In genomic region chr19:6288236-6288894, GRCm38 (mm10) we compare ENCODE assay signal across 10 mouse cellular contexts. TPM values are rescaled to one million over a fixed set of nuclear protein-coding genes. Genes with fewer than 3 reads are reported as not detected.
A peak's percentile ranks its signal among the peaks of the same experiment; 100 is the strongest.
DNase-seq lines count a peak whose midpoint lies in the region; ATAC-seq and TF ChIP-seq lines count a peak whose summit lies in the region.
"Had no signal": no experiment of that assay in that cellular context is flagged by ENCODE, and none has a peak within 500 bp of the region (broad histone marks: within the 10 kb centered on the region; RNA-seq: fewer than 3 reads in every experiment).

No protein-coding gene starts in this region.

- peak overlapping the region; percentile 88 for H3K27ac ChIP-seq in gastrocnemius, adult 2 months
- peak overlapping the region; percentile 78 for H3K27ac ChIP-seq in lung, embryonic 16.5 days (ENCODE audit: low read length)
- H3K27ac ChIP-seq in heart, embryonic 12.5 days (ENCODE audit: poor library complexity, severe bottlenecking), result peak overlapping the region; percentile 29; the same call in 1 of the 2 replicates
- H3K27ac ChIP-seq in kidney, adult 2 months (ENCODE audit: insufficient read depth, low read depth, low read length), result no peak overlapping the region

- WGBS in lung, embryonic 16.5 days, result 47% methylated on average over 13 of the region's 13 CpGs
- WGBS in heart, embryonic 12.5 days, result 65% methylated on average over 13 of the region's 13 CpGs
- 56% methylated on average over 13 of the region's 13 CpGs for WGBS in kidney, adult 2 months

- peak overlapping the region; percentile 21; the same call in 1 of the 2 replicates for H3K9ac ChIP-seq in lung, embryonic 16.5 days (ENCODE audit: low read length)
- H3K9ac ChIP-seq in heart, embryonic 12.5 days, result no peak overlapping the region
- H3K9ac ChIP-seq: forebrain, postnatal 0 days had no signal

- peak; percentile 58 for ATAC-seq in lung, embryonic 16.5 days (ENCODE audit: low read depth)
- ATAC-seq in heart, embryonic 12.5 days (ENCODE audit: insufficient number of reproducible peaks, low FRiP score), result no peak
- ATAC-seq: forebrain, postnatal 0 days had no signal

- TF ChIP-seq CTCF in gastrocnemius, adult 2 months (IDR thresholded peaks at IDR 0.05), result no peak
- TF ChIP-seq CTCF in kidney, adult 2 months (conservative IDR thresholded peaks at IDR 0.05; ENCODE audit: insufficient read depth, insufficient read length, low read depth, low read length), result no peak

- H3K4me2 ChIP-seq in lung, embryonic 16.5 days (ENCODE audit: low read depth, low read length), result no peak overlapping the region
- H3K4me2 ChIP-seq in heart, embryonic 12.5 days, result peak overlapping the region; percentile 8
- H3K4me2 ChIP-seq in myocyte (ENCODE audit: low read depth), result peak overlapping the region; percentile 8

- no peaks in the 10 kb centered on the region for H3K36me3 ChIP-seq in lung, embryonic 16.5 days (ENCODE audit: control insufficient read depth, insufficient read depth, low read length)
- peaks cover 39% of the 10 kb centered on the region for H3K36me3 ChIP-seq in heart, embryonic 12.5 days
- H3K36me3 ChIP-seq in myocyte (ENCODE audit: control insufficient read depth, insufficient read depth), result peaks cover 22% of the 10 kb centered on the region
- H3K36me3 ChIP-seq in kidney, adult 2 months (ENCODE audit: control insufficient read depth, insufficient read depth, low read length), result no peaks in the 10 kb centered on the region

- H3K9me3 ChIP-seq in lung, embryonic 16.5 days (ENCODE audit: control insufficient read depth, low read length), result no peaks in the 10 kb centered on the region
- no peaks in the 10 kb centered on the region for H3K9me3 ChIP-seq in heart, embryonic 12.5 days (replicated peaks)

- H3ac ChIP-seq in myocyte (ENCODE audit: control insufficient read depth, insufficient read length), result no peak overlapping the region

- DNase-seq in gastrocnemius, adult 2 months, result peak; percentile 51
- no peak for DNase-seq in gastrocnemius, adult 8-10 months (ENCODE audit: low spot score in 2 of 2)
- DNase-seq in lung, postnatal 10 days, result no peak
- no peak for DNase-seq in kidney, adult 2 months
- no peak for DNase-seq in spleen, postnatal 4 days (ENCODE audit: low spot score in 2 of 2)
- DNase-seq: forebrain, postnatal 0 days; right cerebral cortex, adult 18-20 months had no signal

- no peaks in the 10 kb centered on the region for H3K27me3 ChIP-seq in lung, embryonic 16.5 days (ENCODE audit: control insufficient read depth, insufficient read depth, low read depth, low read length)
- H3K27me3 ChIP-seq in heart, embryonic 12.5 days (replicated peaks), result no peaks in the 10 kb centered on the region
- no peaks in the 10 kb centered on the region for H3K27me3 ChIP-seq in myocyte (ENCODE audit: control insufficient read depth, insufficient read depth, insufficient read length)
- no peaks in the 10 kb centered on the region for H3K27me3 ChIP-seq in kidney, adult 2 months (replicated peaks; ENCODE audit: control insufficient read depth, insufficient read depth, low read length)

- intact Hi-C loops in gastrocnemius, adult 2 months (cut with DNase I), result no loop called here

- peaks cover 17% of the 10 kb centered on the region for H3K4me1 ChIP-seq in lung, embryonic 16.5 days (replicated peaks; ENCODE audit: control insufficient read depth, insufficient read depth, low read length)
- peaks cover 85% of the 10 kb centered on the region for H3K4me1 ChIP-seq in heart, embryonic 12.5 days (replicated peaks)
- H3K4me1 ChIP-seq in kidney, adult 2 months (ENCODE audit: control insufficient read depth, insufficient read depth, low read length), result peaks cover 47% of the 10 kb centered on the region

- H3K4me3 ChIP-seq in gastrocnemius, adult 2 months, result peak overlapping the region; percentile 55
- no peak overlapping the region for H3K4me3 ChIP-seq in lung, embryonic 16.5 days (ENCODE audit: low read length)
- H3K4me3 ChIP-seq in heart, embryonic 12.5 days, result no peak overlapping the region
- no peak overlapping the region for H3K4me3 ChIP-seq in myocyte
- H3K4me3 ChIP-seq in kidney, adult 2 months (ENCODE audit: insufficient read depth, low read depth, low read length), result no peak overlapping the region

- TF ChIP-seq POLR2A in myocyte (IDR thresholded peaks at IDR 0.05; ENCODE audit: insufficient read length, low read depth), result no peak
- TF ChIP-seq POLR2A in kidney, adult 2 months (IDR thresholded peaks at IDR 0.05; ENCODE audit: low read depth, low read length), result no peak

- H3K79me2 ChIP-seq in myocyte (ENCODE audit: control insufficient read depth, insufficient read depth), result peaks cover 83% of the 10 kb centered on the region

TF ChIP-seq in myocyte, 11 proteins besides CTCF, POLR2A, EP300 and RAD21:
- TF ChIP-seq REST (IDR thresholded peaks at IDR 0.05; ENCODE audit: insufficient read depth, insufficient read length) (no peak), SRF (IDR thresholded peaks at IDR 0.05; ENCODE audit: control insufficient read depth, insufficient read length, low read depth) (no peak), MYOD1 (IDR thresholded peaks at IDR 0.05; ENCODE audit: control insufficient read depth in 1 of 3, insufficient read length in 2 of 3, low read depth in 2 of 3) (no peak), CEBPB (IDR thresholded peaks at IDR 0.05; ENCODE audit: insufficient read depth, poor library complexity, severe bottlenecking) (no peak), E2F4 (IDR thresholded peaks at IDR 0.05; ENCODE audit: insufficient read depth) (no peak), TCF3 (IDR thresholded peaks at IDR 0.05; ENCODE audit: insufficient read length, low read depth) (no peak), POLR2AphosphoS2 (IDR thresholded peaks at IDR 0.05; ENCODE audit: insufficient read length, low read depth) (no peak), MYOG (IDR thresholded peaks at IDR 0.05; ENCODE audit: control insufficient read depth in 1 of 3, insufficient read depth in 1 of 3, insufficient read length in 2 of 3, low read depth in 2 of 3) (no peak), MAX (IDR thresholded peaks at IDR 0.05; ENCODE audit: low read depth) (no peak), TCF12 (IDR thresholded peaks at IDR 0.05; ENCODE audit: insufficient read depth, poor library complexity, severe bottlenecking) (no peak), USF1 (IDR thresholded peaks at IDR 0.05; ENCODE audit: low read depth) (no peak)
TF ChIP-seq in myocyte: peak in this region for 0.

RNA-seq across cellular contexts. Expression of gene Ehd1, which starts 11.8 kb away (rescaled TPM):
- 10 to 100 TPM; 28.4 to 32.3 TPM for total RNA-seq in gastrocnemius, adult 2 months (2021)
- 10 to 100 TPM; 24.1 to 29.2 (median 26.5) TPM for total RNA-seq in gastrocnemius, adult 8-10 months (2022)
- polyA plus RNA-seq in lung, embryonic 16.5 days (2015; fragmentation: Nextera tagmentation; extraction: Ambion mirVana), result 77.9 and 81.6 TPM in 2 replicates
- polyA plus RNA-seq in heart, embryonic 12.5 days (2016; fragmentation: Nextera tagmentation; extraction: Ambion mirVana), result 87.0 and 88.7 TPM in 2 replicates
- 433 TPM for polyA plus RNA-seq in myocyte (2012; fragmentation: generic; extraction: Trizol)
- polyA plus RNA-seq in kidney, adult 2 months (2012; rRNA removed), result 224 and 317 TPM in 2 replicates

RNA-seq across cellular contexts. Expression of gene Cdc42bpg, which starts 17.9 kb away (rescaled TPM):
- 1 to 10 TPM; 6.0 to 6.4 TPM for total RNA-seq in gastrocnemius, adult 2 months (2021)
- total RNA-seq in gastrocnemius, adult 8-10 months (2022), result 10 to 100 TPM in 1 of 4 experiments, 1 to 10 TPM in 3; 7.6 to 11.5 (median 8.5) TPM
- 1.1 and 1.7 TPM in 2 replicates for polyA plus RNA-seq in lung, embryonic 16.5 days (2015; fragmentation: Nextera tagmentation; extraction: Ambion mirVana)
- 0.34 and 0.44 TPM in 2 replicates for polyA plus RNA-seq in heart, embryonic 12.5 days (2016; fragmentation: Nextera tagmentation; extraction: Ambion mirVana)
- 10.0 TPM for polyA plus RNA-seq in myocyte (2012; fragmentation: generic; extraction: Trizol)
- polyA plus RNA-seq in kidney, adult 2 months (2012; rRNA removed), result 26.6 and 31.1 TPM in 2 replicates

RNA-seq across cellular contexts. Expression of gene Men1, which starts 46.4 kb away (rescaled TPM):
- 1 to 10 TPM; 7.0 to 7.8 TPM for total RNA-seq in gastrocnemius, adult 2 months (2021)
- total RNA-seq in gastrocnemius, adult 8-10 months (2022), result 1 to 10 TPM; 5.3 to 7.9 (median 6.3) TPM
- 70.9 and 76.9 TPM in 2 replicates for polyA plus RNA-seq in lung, embryonic 16.5 days (2015; fragmentation: Nextera tagmentation; extraction: Ambion mirVana)
- 48.7 and 52.1 TPM in 2 replicates for polyA plus RNA-seq in heart, embryonic 12.5 days (2016; fragmentation: Nextera tagmentation; extraction: Ambion mirVana)
- polyA plus RNA-seq in myocyte (2012; fragmentation: generic; extraction: Trizol), result 37.2 TPM
- polyA plus RNA-seq in kidney, adult 2 months (2012; rRNA removed), result 49.5 and 63.2 TPM in 2 replicates

RNA-seq across cellular contexts. Expression of gene Atg2a, which starts 46.9 kb away (rescaled TPM):
- total RNA-seq in gastrocnemius, adult 2 months (2021), result 10 to 100 TPM; 18.4 to 19.0 TPM
- 10 to 100 TPM; 16.5 to 18.9 (median 18.6) TPM for total RNA-seq in gastrocnemius, adult 8-10 months (2022)
- 10.3 and 12.6 TPM in 2 replicates for polyA plus RNA-seq in lung, embryonic 16.5 days (2015; fragmentation: Nextera tagmentation; extraction: Ambion mirVana)
- 10.9 and 13.0 TPM in 2 replicates for polyA plus RNA-seq in heart, embryonic 12.5 days (2016; fragmentation: Nextera tagmentation; extraction: Ambion mirVana)
- polyA plus RNA-seq in myocyte (2012; fragmentation: generic; extraction: Trizol), result 15.2 TPM
- 27.4 and 33.2 TPM in 2 replicates for polyA plus RNA-seq in kidney, adult 2 months (2012; rRNA removed)

RNA-seq across cellular contexts. Expression of gene Map4k2, which starts 52.6 kb away (rescaled TPM):
- 10 to 100 TPM; 13.1 to 14.2 TPM for total RNA-seq in gastrocnemius, adult 2 months (2021)
- 10 to 100 TPM in 1 of 4 experiments, 1 to 10 TPM in 3; 6.9 to 10.7 (median 8.0) TPM for total RNA-seq in gastrocnemius, adult 8-10 months (2022)
- 24.8 and 27.6 TPM in 2 replicates for polyA plus RNA-seq in lung, embryonic 16.5 days (2015; fragmentation: Nextera tagmentation; extraction: Ambion mirVana)
- 14.1 and 15.7 TPM in 2 replicates for polyA plus RNA-seq in heart, embryonic 12.5 days (2016; fragmentation: Nextera tagmentation; extraction: Ambion mirVana)
- polyA plus RNA-seq in myocyte (2012; fragmentation: generic; extraction: Trizol), result 10.0 TPM
- 92.3 and 145 TPM in 2 replicates for polyA plus RNA-seq in kidney, adult 2 months (2012; rRNA removed)
